Mouse (Mus musculus): ENCODE results near the gene Bag2. TPM values are rescaled to one million over a fixed set of nuclear protein-coding genes. Genes with fewer than 3 reads are reported as not detected.

The Bag2 gene
- total RNA-seq, 2 experiments from 2014 or later: 53.7 to 54.6 TPM

GRCm38 (mm10) chr1:33696016-33696415 is 61.6 kb downstream of the Bag2 start:
- intact Hi-C loops (cut with DNase I): no loop called here
- DNase-seq: no peak

Other genes with a start within 250 kb of the Bag2 start
- gene Prim2, start 88.0 kb downstream of the Bag2 start, total RNA-seq (2021): 1 to 10 TPM; 5.7 to 6.2 TPM
- 10 to 100 TPM; 13.8 to 16.6 TPM for gene Rab23, start 37.9 kb downstream of the Bag2 start, total RNA-seq (2021)
- gene Zfp451, start 56.8 kb upstream of the Bag2 start, total RNA-seq (2021): 10 to 100 TPM; 19.6 to 21.5 TPM
- 1 to 10 TPM; 3.2 to 4.1 TPM for gene Bend6, start 150.0 kb upstream of the Bag2 start, total RNA-seq (2021)
- 100 to 1,000 TPM; 281 to 295 TPM for gene Dst, start 150.4 kb upstream of the Bag2 start, total RNA-seq (2021)